Mouse (Mus musculus) spleen, adult 12 weeks (tissue): ENCODE measurements around the gene Ap1m1.

Experiments
- DNase-seq: peaks from one replicate; pipeline ENCODE4 v3.0.0; 2022; ENCODE audit warnings: low spot score

Ap1m1 gene

GRCm38 (mm10) chr8:72295679-72296078 is 55.9 kb downstream of the Ap1m1 start:
- DNase-seq: no peak

GRCm38 (mm10) chr8:72296561-72296960 is 56.7 kb downstream of the Ap1m1 start:
- DNase-seq: no peak

- DNase-seq: no peak
These were observed 59.1 kb downstream of the Ap1m1 start for GRCm38 (mm10) chr8:72298928-72299327.

DNA sequence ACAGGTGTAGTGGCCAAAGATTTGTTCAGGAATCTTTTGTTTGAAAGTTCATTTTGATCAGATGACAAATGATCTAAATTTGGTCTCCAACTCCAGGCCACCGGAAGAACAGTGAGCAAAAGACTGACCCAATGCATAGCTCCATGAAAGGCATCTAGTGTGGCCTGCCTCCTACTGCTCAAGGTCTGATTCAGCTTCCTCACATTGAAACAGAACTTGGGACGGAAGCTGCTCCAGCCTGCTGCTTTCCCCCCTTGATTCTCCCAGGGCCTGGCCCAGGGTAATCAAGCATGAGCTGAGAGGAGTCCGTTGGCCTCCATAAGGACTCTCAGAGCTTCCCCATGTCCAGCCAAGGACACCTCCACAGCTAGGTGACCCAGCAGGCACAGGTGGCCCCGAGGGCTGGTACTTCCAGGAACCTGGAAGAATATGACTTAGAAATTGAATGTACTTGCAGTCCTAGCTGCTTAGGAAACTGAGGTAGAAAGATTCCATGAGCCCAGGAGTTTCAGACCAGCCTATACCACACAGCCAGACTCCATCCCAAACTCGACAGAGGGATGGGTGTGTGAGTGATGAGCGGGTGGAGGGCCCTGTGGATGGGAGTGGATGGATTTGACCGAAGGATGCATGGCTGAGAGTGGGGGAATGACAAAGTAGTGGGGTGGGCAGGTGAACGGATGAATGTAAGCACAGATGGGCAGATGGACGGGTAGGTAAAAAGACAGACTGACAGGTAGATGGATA is 61.0 kb downstream of the Ap1m1 start:
- no peak for DNase-seq

DNA sequence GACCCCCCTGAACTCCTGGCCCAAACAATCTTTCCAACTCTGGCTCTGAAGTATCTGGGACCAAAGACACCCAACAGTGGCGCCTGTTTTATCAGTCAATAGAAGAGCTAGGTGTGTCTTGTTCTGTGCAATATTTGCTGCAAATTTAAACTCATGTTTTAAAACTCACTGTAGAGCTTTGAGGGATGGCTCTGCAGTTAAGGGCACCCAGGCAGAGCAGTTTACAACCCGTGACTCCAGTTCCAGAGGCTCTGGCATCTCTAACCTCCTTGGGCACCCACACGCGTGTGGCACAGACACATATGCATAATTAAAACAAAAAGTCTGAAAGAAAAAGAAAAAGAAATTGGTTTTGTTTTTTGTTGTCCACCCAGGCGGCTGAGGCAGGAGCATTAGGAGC is 61.7 kb downstream of the Ap1m1 start:
- no peak for DNase-seq

- DNase-seq: no peak
These were observed 63.3 kb downstream of the Ap1m1 start for GRCm38 (mm10) chr8:72302986-72303612.

GRCm38 (mm10) chr8:72303633-72304032 is 63.8 kb downstream of the Ap1m1 start:
- DNase-seq: no peak

- DNase-seq: no peak
These were observed 65.5 kb downstream of the Ap1m1 start, which contains the start of gene Gm10282 for GRCm38 (mm10) chr8:72305210-72305905. Gm10282 (minus strand) TSS chr8:72305260.

DNA sequence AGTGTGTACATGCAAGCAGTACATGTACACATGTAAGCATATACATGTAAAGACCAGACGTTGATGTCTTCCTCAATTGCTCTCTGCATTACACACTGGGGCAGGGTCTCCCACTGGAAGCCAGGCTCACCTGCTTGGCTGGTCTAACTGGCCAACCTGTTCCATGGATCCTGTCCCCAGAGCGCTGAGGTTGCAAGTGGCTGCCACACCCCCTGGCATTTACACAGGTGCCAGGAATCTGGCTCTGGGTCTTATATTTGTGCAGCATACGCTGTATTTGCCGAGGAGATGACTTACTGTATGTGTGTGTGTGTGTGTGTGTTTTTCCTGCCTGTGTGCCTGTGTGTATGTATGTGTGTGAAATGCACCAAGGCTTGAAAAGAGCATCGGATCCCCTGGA is 67.1 kb downstream of the Ap1m1 start:
- DNase-seq: no peak
